ENCODE assay signal across 8 mouse cellular contexts in the genomic region with DNA sequence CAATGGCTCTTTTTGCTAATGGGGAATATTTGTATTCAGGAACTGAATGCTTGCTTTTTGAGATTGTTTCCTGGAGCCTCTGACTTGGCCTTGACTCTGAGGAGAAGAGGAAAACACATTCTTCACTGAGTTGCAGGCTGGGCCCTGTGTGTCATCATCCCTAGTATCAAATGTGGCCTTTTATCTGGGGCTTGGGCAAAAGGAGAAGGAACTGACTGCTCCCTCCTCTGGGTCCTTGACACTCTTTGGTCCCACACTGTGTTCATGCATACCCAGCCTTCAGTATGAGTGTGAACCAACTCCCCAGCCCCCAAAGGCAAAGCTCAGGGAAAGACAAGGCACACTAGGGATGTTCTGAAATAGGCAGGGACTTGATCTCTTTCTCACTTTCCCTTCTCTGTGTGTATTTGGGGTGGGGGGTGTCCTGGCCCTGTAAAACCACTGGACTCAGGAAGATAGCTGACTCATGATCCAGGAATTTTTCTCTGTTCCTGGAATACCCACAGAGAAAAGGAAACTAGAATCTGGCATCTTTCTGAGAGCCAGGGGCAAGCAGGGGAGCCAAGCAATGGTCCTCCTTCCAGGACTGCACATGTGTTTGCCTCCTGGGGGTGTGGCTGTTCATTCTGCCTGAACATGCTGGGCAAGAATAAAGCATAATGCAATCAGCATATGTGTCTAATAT.
"Had no signal": no experiment of that assay in that cellular context is flagged by ENCODE, and none has a peak within 500 bp of the region (broad histone marks: within the 10 kb centered on the region; RNA-seq: fewer than 3 reads in every experiment).

No protein-coding gene starts in this region.

- DNase-seq: kidney, adult 2 months; kidney, postnatal 14 days; lung, adult 2 months; lung, postnatal 36 days; right cerebral cortex, postnatal 4 days; spleen, adult 18-20 months; thymus, adult 2 months; thymus, postnatal 25 days had no signal
